Mouse (Mus musculus): ENCODE measurements around the gene Strn3. TPM values are rescaled to one million over a fixed set of nuclear protein-coding genes. Genes with fewer than 3 reads are reported as not detected.
"Not testable (repeated sequence)": the region's sequence is repeated elsewhere in the genome, so short reads cannot be mapped to it uniquely, and the experiment has no call there.

Strn3 gene
- polyA plus RNA-seq, 1 experiment from 2014 or later, result 49.7 TPM

GRCm38 (mm10) chr12:51655944-51656465, 35.7 kb downstream of the Strn3 start:
- H3K4me3 ChIP-seq (replicated peaks), result no peak overlapping the region
- H3K27ac ChIP-seq (replicated peaks), result no peak overlapping the region
- H3K4me1 ChIP-seq, result no peaks in the 10 kb centered on the region
- no peaks in the 10 kb centered on the region for H3K27me3 ChIP-seq
- H3K36me3 ChIP-seq, result peaks cover 6% of the 10 kb centered on the region
- no peak overlapping the region for H3K9ac ChIP-seq
- ATAC-seq (ENCODE audit: insufficient number of reproducible peaks, low FRiP score, low TSS enrichment, low read depth), result no peak
- no peak overlapping the region for H3K4me2 ChIP-seq (replicated peaks)
- no peaks in the 10 kb centered on the region for H3K9me3 ChIP-seq (replicated peaks)
- WGBS, result 62% methylated on average over 1 of the region's 1 CpGs

- not testable (repeated sequence) for H3K27ac ChIP-seq (replicated peaks); H3K4me2 ChIP-seq (replicated peaks); ATAC-seq (ENCODE audit: insufficient number of reproducible peaks, low FRiP score, low TSS enrichment, low read depth); H3K4me1 ChIP-seq; H3K9ac ChIP-seq; H3K9me3 ChIP-seq (replicated peaks); H3K4me3 ChIP-seq (replicated peaks); H3K27me3 ChIP-seq
- H3K36me3 ChIP-seq, result peaks cover 15% of the 10 kb centered on the region
Observed at GRCm38 (mm10) chr12:51649401-51649800, 42.3 kb downstream of the Strn3 start.

- Histone ChIP-seq H3K36me3 (no peaks in the 10 kb centered on the region), H3K4me2 (replicated peaks) (no peak overlapping the region), H3K27me3 (no peaks in the 10 kb centered on the region), H3K4me1 (no peaks in the 10 kb centered on the region), H3K4me3 (replicated peaks) (no peak overlapping the region), H3K27ac (replicated peaks) (no peak overlapping the region), H3K9me3 (replicated peaks) (no peaks in the 10 kb centered on the region), H3K9ac (no peak overlapping the region)
- no peak for ATAC-seq (ENCODE audit: insufficient number of reproducible peaks, low FRiP score, low TSS enrichment, low read depth)
- 72% methylated on average over 6 of the region's 6 CpGs for WGBS
Observed at GRCm38 (mm10) chr12:51641871-51642270, 49.8 kb downstream of the Strn3 start.

- WGBS, result 64% methylated on average over 2 of the region's 2 CpGs
- no peak for ATAC-seq (ENCODE audit: insufficient number of reproducible peaks, low FRiP score, low TSS enrichment, low read depth)
- H3K27me3 ChIP-seq, result no peaks in the 10 kb centered on the region
- H3K36me3 ChIP-seq, result 0 out of 2 replicates have a peak, but pooled peaks cover 3% of the 10 kb centered on the region
- H3K4me3 ChIP-seq (replicated peaks), result no peak overlapping the region
- H3K4me2 ChIP-seq (replicated peaks), result no peak overlapping the region
- no peaks in the 10 kb centered on the region for H3K4me1 ChIP-seq
- H3K9me3 ChIP-seq (replicated peaks), result no peaks in the 10 kb centered on the region
- H3K27ac ChIP-seq (replicated peaks), result no peak overlapping the region
- H3K9ac ChIP-seq, result no peak overlapping the region
Observed at GRCm38 (mm10) chr12:51636689-51637470, 54.8 kb downstream of the Strn3 start.

- 95% methylated on average over 2 of the region's 2 CpGs for WGBS
- no peak overlapping the region for H3K4me2 ChIP-seq (replicated peaks)
- no peaks in the 10 kb centered on the region for H3K27me3 ChIP-seq
- no peaks in the 10 kb centered on the region for H3K9me3 ChIP-seq (replicated peaks)
- H3K4me3 ChIP-seq (replicated peaks), result no peak overlapping the region
- H3K36me3 ChIP-seq, result 0 out of 2 replicates have a peak, but pooled peaks cover 3% of the 10 kb centered on the region
- no peak overlapping the region for H3K9ac ChIP-seq
- ATAC-seq (ENCODE audit: insufficient number of reproducible peaks, low FRiP score, low TSS enrichment, low read depth), result no peak
- no peaks in the 10 kb centered on the region for H3K4me1 ChIP-seq
- no peak overlapping the region for H3K27ac ChIP-seq (replicated peaks)
Observed at GRCm38 (mm10) chr12:51636260-51636659, 55.4 kb downstream of the Strn3 start.

- no peaks in the 10 kb centered on the region for H3K27me3 ChIP-seq
- H3K27ac ChIP-seq (replicated peaks), result no peak overlapping the region
- no peaks in the 10 kb centered on the region for H3K9me3 ChIP-seq (replicated peaks)
- no peak for ATAC-seq (ENCODE audit: insufficient number of reproducible peaks, low FRiP score, low TSS enrichment, low read depth)
- 59% methylated on average over 4 of the region's 4 CpGs for WGBS
- no peaks in the 10 kb centered on the region for H3K4me1 ChIP-seq
- H3K4me2 ChIP-seq (replicated peaks), result no peak overlapping the region
- 0 out of 2 replicates have a peak, but pooled peaks cover 3% of the 10 kb centered on the region for H3K36me3 ChIP-seq
- no peak overlapping the region for H3K4me3 ChIP-seq (replicated peaks)
- no peak overlapping the region for H3K9ac ChIP-seq
Observed at GRCm38 (mm10) chr12:51633481-51633880, 58.2 kb downstream of the Strn3 start.

GRCm38 (mm10) chr12:51623366-51623694, 68.4 kb downstream of the Strn3 start:
- no peak overlapping the region for H3K27ac ChIP-seq (replicated peaks)
- no peaks in the 10 kb centered on the region for H3K9me3 ChIP-seq (replicated peaks)
- no peak overlapping the region for H3K4me2 ChIP-seq (replicated peaks)
- no peaks in the 10 kb centered on the region for H3K27me3 ChIP-seq
- H3K4me3 ChIP-seq (replicated peaks), result no peak overlapping the region
- peaks cover 18% of the 10 kb centered on the region; the same call in 1 of the 2 replicates for H3K36me3 ChIP-seq
- H3K4me1 ChIP-seq, result no peaks in the 10 kb centered on the region
- H3K9ac ChIP-seq, result no peak overlapping the region
- ATAC-seq (ENCODE audit: insufficient number of reproducible peaks, low FRiP score, low TSS enrichment, low read depth), result no peak

GRCm38 (mm10) chr12:51622670-51623365, 68.9 kb downstream of the Strn3 start:
- Histone ChIP-seq H3K9me3 (replicated peaks) (no peaks in the 10 kb centered on the region), H3K4me1 (no peaks in the 10 kb centered on the region), H3K9ac (no peak overlapping the region), H3K4me3 (replicated peaks) (no peak overlapping the region), H3K36me3 (peaks cover 22% of the 10 kb centered on the region; the same call in 1 of the 2 replicates), H3K27ac (replicated peaks) (no peak overlapping the region), H3K27me3 (no peaks in the 10 kb centered on the region), H3K4me2 (replicated peaks) (no peak overlapping the region)
- 70% methylated on average over 5 of the region's 5 CpGs for WGBS
- peak; percentile 54; the same call in 1 of the 2 replicates for ATAC-seq (ENCODE audit: insufficient number of reproducible peaks, low FRiP score, low TSS enrichment, low read depth)

GRCm38 (mm10) chr12:51621161-51621560, 70.5 kb downstream of the Strn3 start:
- H3K36me3 ChIP-seq, result peaks cover 30% of the 10 kb centered on the region; the same call in 1 of the 2 replicates
- 93% methylated on average over 5 of the region's 5 CpGs for WGBS

GRCm38 (mm10) chr12:51620572-51620971, 71.1 kb downstream of the Strn3 start:
- Histone ChIP-seq H3K9me3 (replicated peaks) (no peaks in the 10 kb centered on the region), H3K27me3 (no peaks in the 10 kb centered on the region), H3K4me1 (no peaks in the 10 kb centered on the region), H3K4me2 (replicated peaks) (no peak overlapping the region), H3K36me3 (peaks cover 33% of the 10 kb centered on the region), H3K27ac (replicated peaks) (no peak overlapping the region), H3K9ac (no peak overlapping the region), H3K4me3 (replicated peaks) (no peak overlapping the region)
- ATAC-seq (ENCODE audit: insufficient number of reproducible peaks, low FRiP score, low TSS enrichment, low read depth), result no peak

More at GRCm38 (mm10) chr12:51621161-51621560, 70.5 kb downstream of the Strn3 start:
- H3K4me1 ChIP-seq, result no peaks in the 10 kb centered on the region
- H3K4me3 ChIP-seq (replicated peaks), result no peak overlapping the region
- no peak overlapping the region for H3K4me2 ChIP-seq (replicated peaks)
- no peaks in the 10 kb centered on the region for H3K27me3 ChIP-seq
- H3K27ac ChIP-seq (replicated peaks), result no peak overlapping the region
- H3K9me3 ChIP-seq (replicated peaks), result no peaks in the 10 kb centered on the region
- H3K9ac ChIP-seq, result no peak overlapping the region
- no peak for ATAC-seq (ENCODE audit: insufficient number of reproducible peaks, low FRiP score, low TSS enrichment, low read depth)

- ATAC-seq (ENCODE audit: insufficient number of reproducible peaks, low FRiP score, low TSS enrichment, low read depth), result no peak
- WGBS, result 71% methylated on average over 5 of the region's 5 CpGs
- Histone ChIP-seq H3K4me1 (no peaks in the 10 kb centered on the region), H3K4me2 (replicated peaks) (no peak overlapping the region), H3K9me3 (replicated peaks) (no peaks in the 10 kb centered on the region), H3K9ac (no peak overlapping the region), H3K27me3 (no peaks in the 10 kb centered on the region), H3K36me3 (peaks cover 50% of the 10 kb centered on the region), H3K4me3 (replicated peaks) (no peak overlapping the region), H3K27ac (replicated peaks) (no peak overlapping the region)
Observed at GRCm38 (mm10) chr12:51612361-51612760, 79.3 kb downstream of the Strn3 start.
